Mouse (Mus musculus) right cerebral cortex, adult 2 months (tissue): ENCODE data around the gene Olfr599.
"Not testable (repeated sequence)": the region's sequence is repeated elsewhere in the genome, so short reads cannot be mapped to it uniquely, and the experiment has no call there.

Source experiments
- DNase-seq, 2 experiments: peaks; one replicate each; pipeline ENCODE4 v3.0.0; 2021 to 2022; ENCODE audit warnings: low spot score in 2 of 2

The Olfr599 gene

GRCm38 (mm10) chr7:103335617-103336016, at the start of gene Olfr599:
Olfr599 (plus strand) TSS chr7:103335917.
- no peak for DNase-seq

DNA sequence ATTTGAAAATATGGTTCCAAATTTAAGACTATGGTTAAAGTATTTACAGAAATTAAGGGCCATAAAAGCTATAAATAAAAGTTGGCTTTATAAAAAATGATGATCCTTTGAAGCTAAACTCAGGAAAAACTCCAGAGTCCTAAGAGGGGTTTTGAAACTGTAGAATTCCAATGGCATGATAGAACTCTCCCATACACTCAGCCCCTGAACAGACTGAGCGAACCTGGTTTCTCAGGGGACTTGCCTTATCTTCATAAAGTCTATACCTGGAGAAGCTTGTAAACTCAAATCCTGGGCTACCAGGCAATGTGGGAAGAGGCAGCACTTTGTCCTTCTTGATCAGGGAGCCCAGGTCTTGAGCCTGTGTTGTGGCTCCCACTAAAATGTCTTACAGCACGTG, 30.4 kb upstream of the Olfr599 start, which contains the start of gene Olfr596:
Gene Olfr596 (plus strand): TSS at position 301 of the 400 bp plus-strand sequence.
- DNase-seq, result not testable (repeated sequence)

- DNase-seq, result not testable (repeated sequence)
Observed at GRCm38 (mm10) chr7:103316015-103316414, 19.7 kb upstream of the Olfr599 start, which contains the start of gene Olfr597. Olfr597 (plus strand) TSS chr7:103316315.

DNA sequence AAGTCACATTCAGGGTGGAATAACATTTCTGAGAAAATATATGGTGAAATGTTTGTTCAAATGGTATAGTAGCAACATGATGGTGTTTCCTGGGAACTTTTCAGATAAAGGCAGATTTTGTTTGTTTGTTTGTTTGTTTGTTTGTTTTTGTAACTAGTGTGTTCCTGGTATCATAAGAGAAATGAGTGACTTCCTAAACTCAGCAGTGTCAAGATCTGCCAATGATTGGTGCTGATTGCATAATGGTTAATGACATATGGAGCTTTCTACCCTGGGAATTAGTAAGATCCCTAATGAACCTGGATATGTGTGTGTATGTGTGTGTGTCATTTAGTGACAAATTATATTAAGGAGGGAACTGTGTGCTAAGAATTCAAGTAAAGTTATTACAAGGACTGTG, 12.4 kb upstream of the Olfr599 start, which contains the start of gene Olfr598:
Gene Olfr598 (plus strand): TSS at position 301 of the 400 bp plus-strand sequence.
- DNase-seq, result no peak

- no peak for DNase-seq
Observed at GRCm38 (mm10) chr7:103349569-103349968, 13.9 kb downstream of the Olfr599 start, which contains the start of gene Olfr600. Olfr600 (minus strand) TSS chr7:103349669.

- DNase-seq, result no peak
Observed at GRCm38 (mm10) chr7:103362555-103362954, 26.8 kb downstream of the Olfr599 start, which contains the start of gene Olfr601. Olfr601 (minus strand) TSS chr7:103362655.

GRCm38 (mm10) chr7:103386077-103386476, 50.4 kb downstream of the Olfr599 start, which contains the start of gene Olfr603:
Olfr603 (minus strand) TSS chr7:103386177.
- DNase-seq, result no peak
